Mouse (Mus musculus): ENCODE results near the gene Ankrd11. TPM values are rescaled to one million over a fixed set of nuclear protein-coding genes. Genes with fewer than 3 reads are reported as not detected.
"Not testable (repeated sequence)": the region's sequence is repeated elsewhere in the genome, so short reads cannot be mapped to it uniquely, and the experiment has no call there.

The Ankrd11 gene
- polyA plus RNA-seq, 1 experiment from 2014 or later, result 94.4 TPM

DNA sequence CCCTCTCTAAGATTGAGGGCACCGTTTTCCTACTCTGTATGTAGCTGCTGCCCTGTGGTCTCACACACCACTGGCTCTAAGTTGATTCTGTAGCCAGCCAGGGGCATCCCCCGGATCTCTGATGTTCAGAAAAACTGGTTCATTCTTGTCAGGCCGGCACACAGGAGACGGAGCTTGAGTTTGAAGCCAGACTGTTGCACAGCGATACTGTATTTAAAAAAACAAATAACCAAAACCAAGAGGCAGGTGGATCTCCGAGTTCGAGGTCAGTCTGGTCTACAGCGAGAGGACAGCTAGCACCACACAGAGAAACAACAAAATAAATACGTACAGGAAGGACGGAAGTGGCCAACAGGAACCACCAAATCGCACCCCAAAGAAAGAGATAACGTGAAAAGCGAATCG is 22.7 kb upstream of the Ankrd11 start:
- no peaks in the 10 kb centered on the region for H3K27me3 ChIP-seq (ENCODE audit: control insufficient read depth, insufficient read depth, low read length)
- peak overlapping the region; percentile 84 for H3K27ac ChIP-seq (ENCODE audit: low read depth, low read length)
- peak overlapping the region; percentile 73 for H3K4me2 ChIP-seq (ENCODE audit: low read depth, low read length, severe bottlenecking)
- H3K4me3 ChIP-seq (ENCODE audit: low read depth, low read length), result peak overlapping the region; percentile 88
- ATAC-seq (replicated peaks; ENCODE audit: low FRiP score) (peak; percentile 50), DNase-seq (ENCODE audit: low spot score) (no peak)
- 4% methylated on average over 14 of the region's 14 CpGs for WGBS
- H3K36me3 ChIP-seq (ENCODE audit: control insufficient read depth, insufficient read depth, low read length), result no peaks in the 10 kb centered on the region
- peaks cover 5% of the 10 kb centered on the region; the same call in 1 of the 2 replicates for H3K4me1 ChIP-seq (replicated peaks; ENCODE audit: control insufficient read depth, insufficient read depth, low read length)
- H3K9me3 ChIP-seq (ENCODE audit: control insufficient read depth, low read length), result no peaks in the 10 kb centered on the region
- H3K9ac ChIP-seq (ENCODE audit: low read length), result peak overlapping the region; percentile 95

DNA sequence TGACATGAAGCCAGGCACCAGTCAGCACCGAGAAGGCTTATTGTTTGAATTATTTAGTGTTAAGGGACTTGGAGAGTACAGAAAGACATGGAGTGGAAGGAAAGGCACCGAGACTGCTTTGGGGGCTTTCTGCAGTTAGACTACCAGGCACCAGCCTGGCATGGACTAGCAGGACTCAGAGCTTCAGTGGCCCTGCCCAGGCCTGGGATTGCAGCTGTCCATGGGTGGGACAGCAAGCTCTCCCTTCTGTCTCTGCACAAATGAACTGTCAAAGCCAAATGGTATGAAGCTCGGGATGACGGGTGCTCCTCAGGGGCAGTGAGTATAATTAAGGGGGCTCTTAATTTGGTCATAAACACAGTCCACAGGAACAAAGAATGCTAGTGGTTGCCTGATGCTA is 22.0 kb upstream of the Ankrd11 start:
- peak overlapping the region; percentile 73; the same call in 1 of the 2 replicates for H3K4me2 ChIP-seq (ENCODE audit: low read depth, low read length, severe bottlenecking)
- DNase-seq (ENCODE audit: low spot score) (no peak), ATAC-seq (replicated peaks; ENCODE audit: low FRiP score) (no peak)
- H3K9me3 ChIP-seq (ENCODE audit: control insufficient read depth, low read length), result no peaks in the 10 kb centered on the region
- H3K36me3 ChIP-seq (ENCODE audit: control insufficient read depth, insufficient read depth, low read length), result no peaks in the 10 kb centered on the region
- no peak overlapping the region for H3K4me3 ChIP-seq (ENCODE audit: low read depth, low read length)
- peaks cover 5% of the 10 kb centered on the region; the same call in 1 of the 2 replicates for H3K4me1 ChIP-seq (replicated peaks; ENCODE audit: control insufficient read depth, insufficient read depth, low read length)
- no peak overlapping the region for H3K9ac ChIP-seq (ENCODE audit: low read length)
- H3K27me3 ChIP-seq (ENCODE audit: control insufficient read depth, insufficient read depth, low read length), result no peaks in the 10 kb centered on the region
- H3K27ac ChIP-seq (ENCODE audit: low read depth, low read length), result no peak overlapping the region
- WGBS, result 89% methylated on average over 4 of the region's 4 CpGs

DNA sequence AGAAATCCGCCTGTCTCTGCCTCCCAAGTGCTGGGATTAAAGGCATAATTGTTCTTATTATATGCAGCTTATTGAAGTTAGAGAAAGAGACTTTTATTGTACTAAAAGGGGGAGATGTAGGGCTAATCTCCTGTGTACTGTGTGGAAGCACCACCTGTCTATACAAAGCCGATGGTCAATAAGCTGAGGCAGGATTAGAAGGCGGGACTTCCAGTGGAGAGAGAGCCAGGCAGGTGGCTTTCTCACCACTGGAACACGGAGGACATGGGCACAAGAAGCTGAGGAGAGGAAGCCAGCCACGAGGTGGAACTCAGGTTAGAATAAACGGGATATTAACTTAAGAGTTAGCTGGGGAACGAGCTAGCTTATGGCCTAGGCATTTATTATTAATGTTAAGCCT is 20.6 kb upstream of the Ankrd11 start, which contains the start of gene Spg7:
Spg7 (plus strand) TSS at position 222 of the 400 bp plus-strand sequence.
- no peak within 1 kb of the TSS for H3K4me3 ChIP-seq (ENCODE audit: low read depth, low read length)
- H3K9me3 ChIP-seq (ENCODE audit: control insufficient read depth, low read length), result no peaks in the 10 kb centered on the region
- H3K27me3 ChIP-seq (ENCODE audit: control insufficient read depth, insufficient read depth, low read length), result no peaks in the 10 kb centered on the region
- no peak for DNase-seq (ENCODE audit: low spot score)
- H3K36me3 ChIP-seq (ENCODE audit: control insufficient read depth, insufficient read depth, low read length), result no peaks in the 10 kb centered on the region
- no peak within 1 kb of the TSS for H3K27ac ChIP-seq (ENCODE audit: low read depth, low read length)
- no peak within 1 kb of the TSS for H3K9ac ChIP-seq (ENCODE audit: low read length)
- ATAC-seq (replicated peaks; ENCODE audit: low FRiP score), result no peak
- H3K4me2 ChIP-seq (ENCODE audit: low read depth, low read length, severe bottlenecking), result no peak within 1 kb of the TSS
- H3K4me1 ChIP-seq (replicated peaks; ENCODE audit: control insufficient read depth, insufficient read depth, low read length), result peaks cover 5% of the 10 kb centered on the region; the same call in 1 of the 2 replicates
- WGBS, result 76% methylated on average over 7 of the region's 7 CpGs

DNA sequence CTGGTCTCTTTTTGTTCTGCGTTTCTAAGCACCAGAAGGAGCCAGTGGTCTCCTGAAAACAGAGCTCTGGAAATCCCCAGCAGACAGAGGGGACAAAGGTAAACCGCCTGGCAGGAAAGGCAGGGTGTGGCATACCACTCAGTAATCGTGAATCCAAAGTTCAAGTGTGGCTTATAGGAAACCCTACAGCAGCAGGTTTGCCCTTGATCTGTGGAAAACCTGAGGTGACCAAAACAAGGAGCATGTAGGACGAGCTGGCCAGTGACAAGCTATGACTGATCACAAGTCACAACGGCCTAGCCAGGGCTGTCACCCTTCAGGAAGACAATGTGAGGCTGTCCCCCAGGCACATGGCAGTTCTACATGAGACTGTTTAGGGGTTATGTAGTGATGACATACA is 9.4 kb upstream of the Ankrd11 start:
- Histone ChIP-seq H3K9me3 (ENCODE audit: control insufficient read depth, low read length) (no peaks in the 10 kb centered on the region), H3K9ac (ENCODE audit: low read length) (no peak overlapping the region), H3K4me3 (ENCODE audit: low read depth, low read length) (no peak overlapping the region), H3K36me3 (ENCODE audit: control insufficient read depth, insufficient read depth, low read length) (no peaks in the 10 kb centered on the region), H3K27me3 (ENCODE audit: control insufficient read depth, insufficient read depth, low read length) (no peaks in the 10 kb centered on the region), H3K27ac (ENCODE audit: low read depth, low read length) (no peak overlapping the region), H3K4me1 (replicated peaks; ENCODE audit: control insufficient read depth, insufficient read depth, low read length) (no peaks in the 10 kb centered on the region), H3K4me2 (ENCODE audit: low read depth, low read length, severe bottlenecking) (no peak overlapping the region)
- ATAC-seq (replicated peaks; ENCODE audit: low FRiP score) (no peak), DNase-seq (ENCODE audit: low spot score) (no peak)
- WGBS, result 80% methylated on average over 5 of the region's 5 CpGs

DNA sequence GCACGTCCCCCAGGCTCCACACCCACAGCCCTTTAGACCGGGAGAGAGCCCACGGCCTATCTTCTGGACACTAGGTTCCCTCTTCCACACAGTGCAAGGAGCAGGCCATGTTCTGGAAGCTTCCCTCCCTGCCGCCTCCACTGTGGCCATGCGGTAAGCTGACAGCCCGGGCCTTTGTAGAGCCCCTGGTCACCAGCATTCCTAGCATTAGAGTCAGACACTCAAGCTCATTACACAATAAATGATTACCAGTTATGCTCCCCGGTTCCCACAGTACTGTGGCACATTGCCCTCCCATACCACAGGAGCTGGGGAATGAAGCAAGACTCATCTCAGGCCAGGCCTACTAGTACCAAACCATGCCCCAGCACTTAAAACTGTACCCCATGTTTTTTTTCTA is 6.3 kb upstream of the Ankrd11 start:
- ATAC-seq (replicated peaks; ENCODE audit: low FRiP score), result no peak
- Histone ChIP-seq H3K27me3 (ENCODE audit: control insufficient read depth, insufficient read depth, low read length) (no peaks in the 10 kb centered on the region), H3K4me1 (replicated peaks; ENCODE audit: control insufficient read depth, insufficient read depth, low read length) (peaks cover under 1% of the 10 kb centered on the region; the same call in 1 of the 2 replicates), H3K4me2 (ENCODE audit: low read depth, low read length, severe bottlenecking) (no peak overlapping the region), H3K9me3 (ENCODE audit: control insufficient read depth, low read length) (no peaks in the 10 kb centered on the region), H3K9ac (ENCODE audit: low read length) (no peak overlapping the region), H3K36me3 (ENCODE audit: control insufficient read depth, insufficient read depth, low read length) (no peaks in the 10 kb centered on the region), H3K4me3 (ENCODE audit: low read depth, low read length) (no peak overlapping the region), H3K27ac (ENCODE audit: low read depth, low read length) (no peak overlapping the region)
- 87% methylated on average over 7 of the region's 7 CpGs for WGBS
- DNase-seq (ENCODE audit: low spot score), result no peak

DNA sequence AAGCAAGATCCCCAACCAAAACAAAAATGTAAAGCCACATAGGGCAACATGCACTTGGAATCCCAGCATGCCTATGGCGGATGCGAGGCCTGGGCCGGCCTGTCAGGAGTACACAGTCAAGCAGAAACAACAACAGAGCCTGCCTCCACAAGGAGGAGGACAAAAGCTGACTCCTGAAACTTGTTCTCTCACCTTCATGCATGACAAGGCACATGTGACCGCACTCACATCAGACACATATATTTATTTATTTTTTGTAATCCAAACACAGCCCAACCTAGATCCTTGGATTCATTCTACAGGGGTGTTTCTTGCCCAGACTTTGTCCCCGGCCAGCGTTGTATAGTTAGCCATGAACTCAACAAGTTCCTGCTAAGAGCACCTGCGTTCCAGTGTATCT is 5.8 kb upstream of the Ankrd11 start:
- H3K36me3 ChIP-seq (ENCODE audit: control insufficient read depth, insufficient read depth, low read length), result no peaks in the 10 kb centered on the region
- H3K9me3 ChIP-seq (ENCODE audit: control insufficient read depth, low read length), result no peaks in the 10 kb centered on the region
- peaks cover 4% of the 10 kb centered on the region; the same call in 1 of the 2 replicates for H3K4me1 ChIP-seq (replicated peaks; ENCODE audit: control insufficient read depth, insufficient read depth, low read length)
- no peak overlapping the region for H3K27ac ChIP-seq (ENCODE audit: low read depth, low read length)
- H3K4me3 ChIP-seq (ENCODE audit: low read depth, low read length), result no peak overlapping the region
- DNase-seq (ENCODE audit: low spot score) (no peak), ATAC-seq (replicated peaks; ENCODE audit: low FRiP score) (no peak)
- H3K27me3 ChIP-seq (ENCODE audit: control insufficient read depth, insufficient read depth, low read length), result no peaks in the 10 kb centered on the region
- WGBS, result 89% methylated on average over 7 of the region's 7 CpGs
- no peak overlapping the region for H3K9ac ChIP-seq (ENCODE audit: low read length)
- H3K4me2 ChIP-seq (ENCODE audit: low read depth, low read length, severe bottlenecking), result no peak overlapping the region

DNA sequence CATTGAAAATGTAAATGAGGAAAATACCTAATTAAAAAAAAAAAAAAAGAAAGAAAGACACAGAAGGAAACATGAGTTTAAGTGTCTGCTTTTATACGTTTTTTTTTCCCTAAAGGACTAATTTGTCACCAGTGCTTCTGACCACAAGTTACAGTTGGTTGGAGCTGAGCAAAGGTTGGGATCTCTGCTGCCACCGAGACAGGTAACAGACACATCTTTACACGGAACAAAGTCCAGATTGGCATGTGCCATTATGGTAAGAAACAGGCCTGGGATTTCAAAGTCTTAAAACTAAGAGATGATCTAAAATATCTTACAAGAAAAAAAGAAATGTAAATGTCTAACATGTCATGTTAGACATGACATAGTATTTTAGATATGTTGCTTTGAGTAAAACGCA is 4.6 kb upstream of the Ankrd11 start:
- Histone ChIP-seq H3K27ac (ENCODE audit: low read depth, low read length) (no peak overlapping the region), H3K4me3 (ENCODE audit: low read depth, low read length) (no peak overlapping the region), H3K9me3 (ENCODE audit: control insufficient read depth, low read length) (no peaks in the 10 kb centered on the region), H3K36me3 (ENCODE audit: control insufficient read depth, insufficient read depth, low read length) (no peaks in the 10 kb centered on the region), H3K27me3 (ENCODE audit: control insufficient read depth, insufficient read depth, low read length) (no peaks in the 10 kb centered on the region), H3K4me2 (ENCODE audit: low read depth, low read length, severe bottlenecking) (no peak overlapping the region), H3K9ac (ENCODE audit: low read length) (no peak overlapping the region), H3K4me1 (replicated peaks; ENCODE audit: control insufficient read depth, insufficient read depth, low read length) (peaks cover 4% of the 10 kb centered on the region; the same call in 1 of the 2 replicates)
- ATAC-seq (replicated peaks; ENCODE audit: low FRiP score) (no peak), DNase-seq (ENCODE audit: low spot score) (no peak)
- 83% methylated on average over 4 of the region's 4 CpGs for WGBS

DNA sequence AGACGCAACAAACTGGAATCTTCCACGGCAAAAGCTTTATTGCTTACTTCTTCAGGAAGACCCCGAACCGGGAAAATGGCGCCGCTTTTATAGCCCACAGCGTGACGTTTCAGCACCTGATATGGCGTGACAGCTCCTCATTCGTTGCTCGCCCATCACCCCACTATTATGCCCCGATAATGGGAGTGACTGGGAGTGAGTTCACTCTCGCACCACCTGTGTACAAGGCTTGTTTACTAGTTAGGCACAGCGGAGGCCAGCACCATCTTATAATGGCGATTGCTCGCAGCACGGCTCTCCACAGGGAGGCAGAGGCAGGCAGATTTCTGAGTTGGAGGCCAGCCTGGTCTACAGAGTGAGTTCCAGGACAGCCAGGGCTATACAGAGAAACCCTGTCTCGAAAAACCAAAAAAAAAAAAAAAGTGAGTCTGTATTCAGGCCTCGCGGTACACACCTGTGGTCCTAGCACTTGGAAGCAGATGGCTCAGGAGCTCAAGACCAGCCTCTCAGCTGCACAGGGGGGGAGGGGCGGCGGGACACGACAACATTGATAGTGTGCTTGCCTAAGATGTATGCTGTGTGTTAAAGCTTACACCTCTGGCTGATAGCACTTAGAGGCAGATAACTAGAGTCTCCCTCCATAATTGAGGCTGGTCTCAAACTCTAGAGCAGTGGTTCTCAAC is 2.8 kb upstream of the Ankrd11 start:
- H3K9ac ChIP-seq (ENCODE audit: low read length); H3K36me3 ChIP-seq (ENCODE audit: control insufficient read depth, insufficient read depth, low read length); ATAC-seq (replicated peaks; ENCODE audit: low FRiP score); H3K4me2 ChIP-seq (ENCODE audit: low read depth, low read length, severe bottlenecking); H3K27me3 ChIP-seq (ENCODE audit: control insufficient read depth, insufficient read depth, low read length); H3K4me3 ChIP-seq (ENCODE audit: low read depth, low read length); H3K9me3 ChIP-seq (ENCODE audit: control insufficient read depth, low read length); DNase-seq (ENCODE audit: low spot score); H3K27ac ChIP-seq (ENCODE audit: low read depth, low read length): not testable (repeated sequence)
- 95% methylated on average over 23 of the region's 23 CpGs for WGBS
- H3K4me1 ChIP-seq (replicated peaks; ENCODE audit: control insufficient read depth, insufficient read depth, low read length), result peaks cover 10% of the 10 kb centered on the region

DNA sequence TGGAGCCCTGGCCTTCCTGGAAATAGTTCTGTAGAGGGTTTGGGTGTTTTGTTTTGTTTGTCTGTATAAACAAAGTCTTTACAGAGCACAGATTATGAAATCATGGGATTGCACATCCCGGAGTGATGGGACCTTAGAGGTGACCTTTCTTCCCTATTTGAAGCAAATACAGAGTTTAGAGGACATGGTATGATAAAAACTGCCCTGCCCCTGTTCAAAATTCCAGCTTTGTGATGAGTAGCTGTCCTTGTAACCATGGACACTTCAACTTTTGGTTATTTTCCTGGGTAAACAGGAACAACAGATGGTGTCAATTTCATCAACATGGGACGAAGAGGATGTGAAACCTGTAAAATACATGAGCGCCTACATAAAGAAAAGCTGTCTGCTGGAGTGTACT is 1.9 kb upstream of the Ankrd11 start:
- Histone ChIP-seq H3K4me3 (ENCODE audit: low read depth, low read length) (no peak overlapping the region), H3K9me3 (ENCODE audit: control insufficient read depth, low read length) (no peaks in the 10 kb centered on the region), H3K36me3 (ENCODE audit: control insufficient read depth, insufficient read depth, low read length) (no peaks in the 10 kb centered on the region), H3K4me1 (replicated peaks; ENCODE audit: control insufficient read depth, insufficient read depth, low read length) (peaks cover 17% of the 10 kb centered on the region), H3K4me2 (ENCODE audit: low read depth, low read length, severe bottlenecking) (no peak overlapping the region), H3K27ac (ENCODE audit: low read depth, low read length) (no peak overlapping the region), H3K9ac (ENCODE audit: low read length) (no peak overlapping the region), H3K27me3 (ENCODE audit: control insufficient read depth, insufficient read depth, low read length) (no peaks in the 10 kb centered on the region)
- 95% methylated on average over 3 of the region's 3 CpGs for WGBS
- no peak for ATAC-seq (replicated peaks; ENCODE audit: low FRiP score)
- DNase-seq (ENCODE audit: low spot score), result no peak
